Mouse (Mus musculus): ENCODE measurements around the gene Map2. TPM values are rescaled to one million over a fixed set of nuclear protein-coding genes. Genes with fewer than 3 reads are reported as not detected.

Gene Map2
- polyA plus RNA-seq, 1 experiment, result 2.4 TPM

- no peaks in the 10 kb centered on the region for H3K27me3 ChIP-seq (ENCODE audit: control insufficient read depth, insufficient read depth, insufficient read length)
- no peaks in the 10 kb centered on the region for H3K79me2 ChIP-seq (ENCODE audit: control insufficient read depth, insufficient read depth)
- H3K4me2 ChIP-seq (ENCODE audit: low read depth), result no peak overlapping the region
- no peak overlapping the region for H3K4me3 ChIP-seq
- no peak overlapping the region for H3ac ChIP-seq (ENCODE audit: control insufficient read depth, insufficient read length)
- H3K36me3 ChIP-seq (ENCODE audit: control insufficient read depth, insufficient read depth), result no peaks in the 10 kb centered on the region
- no peak for TF ChIP-seq POLR2A (IDR thresholded peaks at IDR 0.05; ENCODE audit: insufficient read length, low read depth)
- TF ChIP-seq TCF12 (IDR thresholded peaks at IDR 0.05; ENCODE audit: insufficient read depth, poor library complexity, severe bottlenecking), result no peak
- TF ChIP-seq POLR2AphosphoS2 (IDR thresholded peaks at IDR 0.05; ENCODE audit: insufficient read length, low read depth), result no peak
- TF ChIP-seq USF1 (IDR thresholded peaks at IDR 0.05; ENCODE audit: low read depth), result no peak
- TF ChIP-seq MYOG (IDR thresholded peaks at IDR 0.05; ENCODE audit: control insufficient read depth in 1 of 3, insufficient read depth in 1 of 3, insufficient read length in 2 of 3, low read depth in 2 of 3), result no peak
- TF ChIP-seq MAX (IDR thresholded peaks at IDR 0.05; ENCODE audit: low read depth), result no peak
- TF ChIP-seq SRF (IDR thresholded peaks at IDR 0.05; ENCODE audit: control insufficient read depth, insufficient read length, low read depth), result no peak
- TF ChIP-seq MYOD1 (IDR thresholded peaks at IDR 0.05; ENCODE audit: control insufficient read depth in 1 of 3, insufficient read length in 2 of 3, low read depth in 2 of 3), result no peak
- no peak for TF ChIP-seq TCF3 (IDR thresholded peaks at IDR 0.05; ENCODE audit: insufficient read length, low read depth)
- TF ChIP-seq REST (IDR thresholded peaks at IDR 0.05; ENCODE audit: insufficient read depth, insufficient read length), result no peak
Measured at GRCm38 (mm10) chr1:66145180-66145579, 29.9 kb upstream of the Map2 start.

DNA sequence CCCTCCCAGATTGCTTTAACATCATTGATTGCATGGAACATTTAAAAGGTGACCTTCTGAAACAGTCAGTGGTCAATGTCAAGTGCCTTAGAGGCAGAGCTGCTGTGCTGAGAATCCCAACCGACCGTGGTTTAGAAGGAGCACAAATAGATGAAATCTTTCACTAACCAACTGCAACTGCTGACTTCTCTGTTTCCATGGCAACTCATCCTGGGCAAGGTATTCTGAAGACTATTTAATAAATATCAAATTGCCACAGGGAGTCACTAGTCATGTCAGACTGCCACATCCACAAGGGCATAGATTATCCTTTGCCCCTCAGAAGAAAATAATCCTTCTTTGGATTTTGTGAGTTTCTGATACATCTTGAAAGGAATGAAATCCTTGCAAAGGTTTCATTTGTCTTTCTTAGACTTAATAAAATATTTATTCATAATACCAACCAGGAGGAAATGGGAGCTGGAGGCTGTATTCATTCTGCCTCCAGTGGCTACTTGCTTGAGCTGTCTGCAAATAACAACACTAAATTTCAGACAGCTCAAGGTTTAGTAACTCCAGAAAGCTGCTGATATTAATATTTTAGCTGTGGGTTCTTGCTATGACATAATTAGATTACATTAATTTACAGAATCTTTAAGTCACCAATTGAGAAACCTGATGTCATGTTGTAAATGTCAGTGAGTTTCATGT is 26.1 kb upstream of the Map2 start:
- Histone ChIP-seq H3K79me2 (ENCODE audit: control insufficient read depth, insufficient read depth) (no peaks in the 10 kb centered on the region), H3K27me3 (ENCODE audit: control insufficient read depth, insufficient read depth, insufficient read length) (no peaks in the 10 kb centered on the region), H3ac (ENCODE audit: control insufficient read depth, insufficient read length) (no peak overlapping the region), H3K4me3 (no peak overlapping the region), H3K4me2 (ENCODE audit: low read depth) (no peak overlapping the region), H3K36me3 (ENCODE audit: control insufficient read depth, insufficient read depth) (no peaks in the 10 kb centered on the region)
- no peak for TF ChIP-seq E2F4 (IDR thresholded peaks at IDR 0.05; ENCODE audit: insufficient read depth)

- Histone ChIP-seq H3ac (ENCODE audit: control insufficient read depth, insufficient read length) (no peak overlapping the region), H3K27me3 (ENCODE audit: control insufficient read depth, insufficient read depth, insufficient read length) (no peaks in the 10 kb centered on the region), H3K4me3 (no peak overlapping the region), H3K4me2 (ENCODE audit: low read depth) (no peak overlapping the region), H3K36me3 (ENCODE audit: control insufficient read depth, insufficient read depth) (no peaks in the 10 kb centered on the region), H3K79me2 (ENCODE audit: control insufficient read depth, insufficient read depth) (no peaks in the 10 kb centered on the region)
- TF ChIP-seq POLR2AphosphoS2 (IDR thresholded peaks at IDR 0.05; ENCODE audit: insufficient read length, low read depth) (no peak), SRF (IDR thresholded peaks at IDR 0.05; ENCODE audit: control insufficient read depth, insufficient read length, low read depth) (no peak), TCF12 (IDR thresholded peaks at IDR 0.05; ENCODE audit: insufficient read depth, poor library complexity, severe bottlenecking) (no peak), E2F4 (IDR thresholded peaks at IDR 0.05; ENCODE audit: insufficient read depth) (no peak), CEBPB (IDR thresholded peaks at IDR 0.05; ENCODE audit: insufficient read depth, poor library complexity, severe bottlenecking) (no peak), MAX (IDR thresholded peaks at IDR 0.05; ENCODE audit: low read depth) (no peak), MYOD1 (IDR thresholded peaks at IDR 0.05; ENCODE audit: control insufficient read depth in 1 of 3, insufficient read length in 2 of 3, low read depth in 2 of 3) (no peak), MYOG (IDR thresholded peaks at IDR 0.05; ENCODE audit: control insufficient read depth in 1 of 3, insufficient read depth in 1 of 3, insufficient read length in 2 of 3, low read depth in 2 of 3) (no peak), TCF3 (IDR thresholded peaks at IDR 0.05; ENCODE audit: insufficient read length, low read depth) (no peak)
Measured at GRCm38 (mm10) chr1:66150806-66151205, 24.3 kb upstream of the Map2 start.

- Histone ChIP-seq H3K36me3 (ENCODE audit: control insufficient read depth, insufficient read depth) (no peaks in the 10 kb centered on the region), H3K79me2 (ENCODE audit: control insufficient read depth, insufficient read depth) (no peaks in the 10 kb centered on the region), H3K27me3 (ENCODE audit: control insufficient read depth, insufficient read depth, insufficient read length) (no peaks in the 10 kb centered on the region), H3K4me2 (ENCODE audit: low read depth) (no peak overlapping the region), H3ac (ENCODE audit: control insufficient read depth, insufficient read length) (no peak overlapping the region), H3K4me3 (no peak overlapping the region)
- TF ChIP-seq TCF3 (IDR thresholded peaks at IDR 0.05; ENCODE audit: insufficient read length, low read depth), result no peak
- no peak for TF ChIP-seq E2F4 (IDR thresholded peaks at IDR 0.05; ENCODE audit: insufficient read depth)
- TF ChIP-seq POLR2AphosphoS2 (IDR thresholded peaks at IDR 0.05; ENCODE audit: insufficient read length, low read depth), result no peak
- TF ChIP-seq SRF (IDR thresholded peaks at IDR 0.05; ENCODE audit: control insufficient read depth, insufficient read length, low read depth), result no peak
- no peak for TF ChIP-seq MYOD1 (IDR thresholded peaks at IDR 0.05; ENCODE audit: control insufficient read depth in 1 of 3, insufficient read length in 2 of 3, low read depth in 2 of 3)
- TF ChIP-seq USF1 (IDR thresholded peaks at IDR 0.05; ENCODE audit: low read depth), result no peak
- TF ChIP-seq CEBPB (IDR thresholded peaks at IDR 0.05; ENCODE audit: insufficient read depth, poor library complexity, severe bottlenecking), result no peak
- no peak for TF ChIP-seq REST (IDR thresholded peaks at IDR 0.05; ENCODE audit: insufficient read depth, insufficient read length)
- TF ChIP-seq MYOG (IDR thresholded peaks at IDR 0.05; ENCODE audit: control insufficient read depth in 1 of 3, insufficient read depth in 1 of 3, insufficient read length in 2 of 3, low read depth in 2 of 3), result no peak
- TF ChIP-seq POLR2A (IDR thresholded peaks at IDR 0.05; ENCODE audit: insufficient read length, low read depth), result no peak
Measured at GRCm38 (mm10) chr1:66157135-66157534, 17.9 kb upstream of the Map2 start.

DNA sequence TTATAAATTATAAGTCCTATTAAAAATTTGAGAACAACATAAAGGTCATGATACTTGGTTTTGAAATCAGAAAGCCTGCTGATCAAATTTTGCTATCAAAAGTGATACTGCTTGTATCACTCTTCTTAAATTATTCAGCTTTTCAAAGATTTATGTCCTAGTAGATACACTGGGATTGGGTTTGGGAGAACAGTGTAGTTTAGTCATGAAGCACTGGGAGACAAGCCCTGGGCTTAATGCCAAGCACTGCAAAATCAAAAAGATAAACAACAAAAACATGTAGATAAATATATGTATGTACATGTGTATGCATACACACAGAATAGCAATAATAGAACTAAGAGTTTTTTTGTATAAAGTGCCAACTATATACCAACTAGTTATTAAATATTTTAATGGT is 17.5 kb upstream of the Map2 start:
- H3K79me2 ChIP-seq (ENCODE audit: control insufficient read depth, insufficient read depth), result no peaks in the 10 kb centered on the region
- H3K4me3 ChIP-seq, result no peak overlapping the region
- TF ChIP-seq SRF (IDR thresholded peaks at IDR 0.05; ENCODE audit: control insufficient read depth, insufficient read length, low read depth) (no peak), TCF3 (IDR thresholded peaks at IDR 0.05; ENCODE audit: insufficient read length, low read depth) (no peak), E2F4 (IDR thresholded peaks at IDR 0.05; ENCODE audit: insufficient read depth) (no peak), TCF12 (IDR thresholded peaks at IDR 0.05; ENCODE audit: insufficient read depth, poor library complexity, severe bottlenecking) (no peak), POLR2AphosphoS2 (IDR thresholded peaks at IDR 0.05; ENCODE audit: insufficient read length, low read depth) (no peak), REST (IDR thresholded peaks at IDR 0.05; ENCODE audit: insufficient read depth, insufficient read length) (no peak), MYOD1 (IDR thresholded peaks at IDR 0.05; ENCODE audit: control insufficient read depth in 1 of 3, insufficient read length in 2 of 3, low read depth in 2 of 3) (no peak), POLR2A (IDR thresholded peaks at IDR 0.05; ENCODE audit: insufficient read length, low read depth) (no peak), MAX (IDR thresholded peaks at IDR 0.05; ENCODE audit: low read depth) (no peak), CEBPB (IDR thresholded peaks at IDR 0.05; ENCODE audit: insufficient read depth, poor library complexity, severe bottlenecking) (no peak)
- no peaks in the 10 kb centered on the region for H3K27me3 ChIP-seq (ENCODE audit: control insufficient read depth, insufficient read depth, insufficient read length)
- H3K4me2 ChIP-seq (ENCODE audit: low read depth), result no peak overlapping the region
- no peaks in the 10 kb centered on the region for H3K36me3 ChIP-seq (ENCODE audit: control insufficient read depth, insufficient read depth)
- H3ac ChIP-seq (ENCODE audit: control insufficient read depth, insufficient read length), result no peak overlapping the region
